Mouse (Mus musculus): Measurements from ENCODE around the gene Fmnl3. TPM values are rescaled to one million over a fixed set of nuclear protein-coding genes. Genes with fewer than 3 reads are reported as not detected.

The Fmnl3 gene
- polyA plus RNA-seq, 1 experiment from 2014 or later: 30.9 TPM

GRCm38 (mm10) chr15:99335801-99336320 lies 34.4 kb downstream of the Fmnl3 start:
- H3K36me3 ChIP-seq: peaks cover 24% of the 10 kb centered on the region
- no peak overlapping the region for H3K4me3 ChIP-seq
- no peaks in the 10 kb centered on the region for H3K9me3 ChIP-seq
- peak overlapping the region; percentile 98; the same call in 1 of the 2 replicates for H3K27ac ChIP-seq
- H3K4me2 ChIP-seq (replicated peaks): no peak overlapping the region
- no peak for ATAC-seq (ENCODE audit: low FRiP score, low read depth)
- no peak overlapping the region for H3K9ac ChIP-seq
- no peaks in the 10 kb centered on the region for H3K27me3 ChIP-seq
- H3K4me1 ChIP-seq: peaks cover 79% of the 10 kb centered on the region
- 71% methylated on average over 8 of the region's 8 CpGs for WGBS

- Histone ChIP-seq H3K4me1 (peaks cover 73% of the 10 kb centered on the region), H3K27ac (peak overlapping the region; percentile 98), H3K9me3 (no peaks in the 10 kb centered on the region), H3K4me3 (no peak overlapping the region), H3K27me3 (no peaks in the 10 kb centered on the region), H3K36me3 (peaks cover 33% of the 10 kb centered on the region), H3K4me2 (replicated peaks) (peak overlapping the region; percentile 19; the same call in 1 of the 2 replicates), H3K9ac (peak overlapping the region; percentile 35; the same call in 1 of the 2 replicates)
- 49% methylated on average over 6 of the region's 6 CpGs for WGBS
- ATAC-seq (ENCODE audit: low FRiP score, low read depth): no peak
Observed at GRCm38 (mm10) chr15:99334500-99334899, 35.8 kb downstream of the Fmnl3 start.

- H3K9ac ChIP-seq: peak overlapping the region; percentile 55
- H3K9me3 ChIP-seq: no peaks in the 10 kb centered on the region
- H3K27ac ChIP-seq: peak overlapping the region; percentile 98
- peak; percentile 9; the same call in 1 of the 2 replicates for ATAC-seq (ENCODE audit: low FRiP score, low read depth)
- H3K4me3 ChIP-seq: no peak overlapping the region
- no peaks in the 10 kb centered on the region for H3K27me3 ChIP-seq
- H3K36me3 ChIP-seq: peaks cover 41% of the 10 kb centered on the region
- 62% methylated on average over 3 of the region's 3 CpGs for WGBS
- H3K4me2 ChIP-seq (replicated peaks): peak overlapping the region; percentile 36
- H3K4me1 ChIP-seq: peaks cover 65% of the 10 kb centered on the region
Observed at GRCm38 (mm10) chr15:99333676-99334065, 36.6 kb downstream of the Fmnl3 start.

- peak overlapping the region; percentile 55 for H3K9ac ChIP-seq
- 10% methylated on average over 9 of the region's 9 CpGs for WGBS
- no peaks in the 10 kb centered on the region for H3K9me3 ChIP-seq
- H3K36me3 ChIP-seq: peaks cover 47% of the 10 kb centered on the region
- H3K27me3 ChIP-seq: no peaks in the 10 kb centered on the region
- no peak overlapping the region for H3K4me3 ChIP-seq
- peak; percentile 86 for ATAC-seq (ENCODE audit: low FRiP score, low read depth)
- peaks cover 65% of the 10 kb centered on the region for H3K4me1 ChIP-seq
- H3K4me2 ChIP-seq (replicated peaks): peak overlapping the region; percentile 36
- H3K27ac ChIP-seq: peak overlapping the region; percentile 98
Observed at GRCm38 (mm10) chr15:99332921-99333675, 37.2 kb downstream of the Fmnl3 start.

DNA sequence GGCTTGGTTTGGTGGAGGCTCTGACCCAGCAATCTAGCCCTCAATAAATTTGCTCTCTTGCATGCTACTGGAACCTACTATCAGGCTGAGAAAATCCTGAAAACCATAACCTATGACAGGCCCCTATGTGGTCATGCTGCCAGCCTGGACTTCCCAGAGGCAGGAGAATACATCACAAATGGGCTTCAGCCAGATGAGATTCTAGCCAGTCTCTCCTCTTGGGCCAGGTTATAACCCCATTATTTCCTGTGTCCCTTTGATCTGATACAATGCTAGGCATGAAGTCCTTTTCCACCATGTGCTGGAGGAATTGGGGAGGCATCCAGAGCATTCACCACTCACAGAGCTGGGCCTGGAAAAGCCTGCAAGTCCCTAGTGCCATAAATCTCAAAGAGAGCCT lies 38.2 kb downstream of the Fmnl3 start:
- Histone ChIP-seq H3K27ac (peak overlapping the region; percentile 98), H3K27me3 (no peaks in the 10 kb centered on the region), H3K9ac (peak overlapping the region; percentile 36; the same call in 1 of the 2 replicates), H3K36me3 (peaks cover 57% of the 10 kb centered on the region), H3K9me3 (peaks cover 4% of the 10 kb centered on the region; the same call in 1 of the 2 replicates), H3K4me2 (replicated peaks) (peak overlapping the region; percentile 36), H3K4me3 (no peak overlapping the region), H3K4me1 (peaks cover 59% of the 10 kb centered on the region)
- ATAC-seq (ENCODE audit: low FRiP score, low read depth): no peak

DNA sequence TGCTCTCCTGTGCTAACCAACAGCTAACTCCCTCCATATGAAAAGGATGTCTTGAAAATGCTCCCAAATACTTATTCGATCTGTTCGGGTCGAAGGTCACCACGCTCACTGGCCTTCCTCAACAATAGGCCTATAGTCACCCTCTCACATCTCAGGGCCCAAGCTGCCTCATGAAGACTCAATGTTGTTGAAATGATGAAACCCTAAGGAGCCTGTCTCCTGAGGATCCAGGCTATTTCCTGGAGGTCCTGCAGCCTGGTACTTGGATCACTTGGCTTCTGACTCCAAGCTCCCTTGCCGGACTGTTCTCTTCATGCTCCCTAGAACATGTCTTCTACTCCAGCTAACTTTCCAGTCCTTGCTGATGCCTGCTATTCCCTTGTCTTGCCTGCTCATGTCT lies 38.9 kb downstream of the Fmnl3 start:
- no peak overlapping the region for H3K4me2 ChIP-seq (replicated peaks)
- no peak overlapping the region for H3K9ac ChIP-seq
- H3K27me3 ChIP-seq: no peaks in the 10 kb centered on the region
- no peak overlapping the region for H3K4me3 ChIP-seq
- no peak for ATAC-seq (ENCODE audit: low FRiP score, low read depth)
- 87% methylated on average over 5 of the region's 5 CpGs for WGBS
- 0 out of 2 replicates have a peak overlapping the region, but pooled peaks have one; percentile 98 for H3K27ac ChIP-seq
- H3K36me3 ChIP-seq: peaks cover 62% of the 10 kb centered on the region
- H3K9me3 ChIP-seq: peaks cover 6% of the 10 kb centered on the region; the same call in 1 of the 2 replicates
- peaks cover 53% of the 10 kb centered on the region for H3K4me1 ChIP-seq

DNA sequence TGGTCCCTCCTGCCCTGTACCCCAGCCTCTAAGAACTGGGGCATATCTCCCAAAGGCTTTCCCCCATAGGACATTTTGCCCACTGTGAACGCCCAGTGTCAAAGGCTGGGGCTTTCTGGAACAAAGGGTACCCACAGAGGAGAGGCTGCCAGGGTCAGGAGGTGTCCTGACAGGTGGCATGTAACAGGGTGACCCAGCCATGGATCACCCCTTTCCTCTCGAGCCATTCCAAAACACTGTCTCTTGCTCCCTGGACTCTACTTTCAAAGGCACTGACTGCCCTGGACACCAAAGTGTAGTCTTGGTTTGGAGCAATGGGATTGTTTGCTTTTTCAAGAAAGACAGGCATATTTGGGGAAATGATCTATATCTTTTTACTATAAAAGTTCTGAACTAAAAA lies 40.0 kb downstream of the Fmnl3 start:
- Histone ChIP-seq H3K4me2 (replicated peaks) (no peak overlapping the region), H3K27ac (no peak overlapping the region), H3K9me3 (peaks cover 6% of the 10 kb centered on the region; the same call in 1 of the 2 replicates), H3K27me3 (no peaks in the 10 kb centered on the region), H3K9ac (no peak overlapping the region), H3K4me1 (peaks cover 42% of the 10 kb centered on the region), H3K4me3 (no peak overlapping the region), H3K36me3 (peaks cover 68% of the 10 kb centered on the region)
- no peak for ATAC-seq (ENCODE audit: low FRiP score, low read depth)
- 73% methylated on average over 2 of the region's 2 CpGs for WGBS

DNA sequence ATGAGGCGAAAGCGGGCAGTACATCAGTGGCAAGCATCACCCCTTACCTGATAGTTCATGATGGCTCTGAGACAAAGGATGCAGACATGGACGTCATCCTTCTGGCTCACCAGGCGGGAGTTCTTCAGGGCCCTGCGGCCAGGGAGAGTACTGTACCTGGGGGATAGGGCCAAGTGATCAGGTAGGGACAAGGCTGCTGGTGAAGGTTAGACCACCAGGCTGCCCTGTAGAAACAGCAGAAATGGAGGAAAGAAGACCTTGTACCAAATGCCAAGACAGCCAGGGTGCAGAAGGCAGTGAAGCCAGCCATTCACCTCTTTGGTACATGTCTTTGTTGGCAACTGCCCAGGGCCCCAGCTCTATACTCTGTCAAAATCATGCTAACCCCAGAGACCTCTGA lies 42.3 kb downstream of the Fmnl3 start:
- no peak overlapping the region for H3K27ac ChIP-seq
- H3K9me3 ChIP-seq: peaks cover 6% of the 10 kb centered on the region; the same call in 1 of the 2 replicates
- no peak overlapping the region for H3K9ac ChIP-seq
- no peak overlapping the region for H3K4me2 ChIP-seq (replicated peaks)
- H3K27me3 ChIP-seq: no peaks in the 10 kb centered on the region
- WGBS: 92% methylated on average over 5 of the region's 5 CpGs
- H3K36me3 ChIP-seq: peaks cover 82% of the 10 kb centered on the region
- H3K4me3 ChIP-seq: no peak overlapping the region
- peaks cover 19% of the 10 kb centered on the region for H3K4me1 ChIP-seq
- ATAC-seq (ENCODE audit: low FRiP score, low read depth): no peak

GRCm38 (mm10) chr15:99326959-99327358 lies 43.3 kb downstream of the Fmnl3 start:
- no peaks in the 10 kb centered on the region for H3K27me3 ChIP-seq
- no peak overlapping the region for H3K27ac ChIP-seq
- H3K9ac ChIP-seq: no peak overlapping the region
- no peak overlapping the region for H3K4me3 ChIP-seq
- H3K4me1 ChIP-seq: peaks cover 9% of the 10 kb centered on the region
- no peak for ATAC-seq (ENCODE audit: low FRiP score, low read depth)
- peaks cover 6% of the 10 kb centered on the region; the same call in 1 of the 2 replicates for H3K9me3 ChIP-seq
- H3K4me2 ChIP-seq (replicated peaks): no peak overlapping the region
- peaks cover 89% of the 10 kb centered on the region for H3K36me3 ChIP-seq
- WGBS: 72% methylated on average over 1 of the region's 1 CpGs

DNA sequence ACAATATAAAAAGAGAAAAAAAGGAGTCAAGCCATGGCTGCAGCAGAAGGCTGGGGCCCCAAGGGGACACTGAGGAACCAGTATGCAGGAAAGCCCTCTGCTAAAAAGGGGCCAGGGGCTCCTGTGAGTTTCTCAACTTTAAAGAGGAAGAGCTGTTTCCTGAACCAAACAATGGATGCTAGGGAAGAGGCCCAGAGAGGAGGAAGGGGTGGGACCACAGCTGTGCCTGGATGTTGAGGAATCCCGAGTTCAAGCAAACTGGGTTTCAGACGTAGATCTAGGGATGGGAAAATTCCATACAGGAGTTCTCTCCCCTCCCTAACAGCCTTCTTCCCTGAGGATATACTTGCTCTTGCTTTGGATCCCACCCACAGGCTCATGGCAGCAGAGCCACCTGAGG lies 43.9 kb downstream of the Fmnl3 start:
- Histone ChIP-seq H3K36me3 (peaks cover 89% of the 10 kb centered on the region), H3K4me3 (no peak overlapping the region), H3K4me1 (peaks cover 3% of the 10 kb centered on the region), H3K9me3 (peaks cover 6% of the 10 kb centered on the region; the same call in 1 of the 2 replicates), H3K27me3 (no peaks in the 10 kb centered on the region), H3K9ac (no peak overlapping the region), H3K27ac (no peak overlapping the region), H3K4me2 (replicated peaks) (no peak overlapping the region)
- WGBS: 48% methylated on average over 2 of the region's 2 CpGs
- ATAC-seq (ENCODE audit: low FRiP score, low read depth): no peak

GRCm38 (mm10) chr15:99325598-99325997 lies 44.7 kb downstream of the Fmnl3 start:
- no peak for ATAC-seq (ENCODE audit: low FRiP score, low read depth)
- 0 out of 2 replicates have a peak, but pooled peaks cover 3% of the 10 kb centered on the region for H3K4me1 ChIP-seq
- H3K9ac ChIP-seq: no peak overlapping the region
- no peaks in the 10 kb centered on the region for H3K27me3 ChIP-seq
- peaks cover 94% of the 10 kb centered on the region for H3K36me3 ChIP-seq
- no peak overlapping the region for H3K27ac ChIP-seq
- H3K4me2 ChIP-seq (replicated peaks): no peak overlapping the region
- WGBS: 89% methylated on average over 6 of the region's 6 CpGs
- no peak overlapping the region for H3K4me3 ChIP-seq
- H3K9me3 ChIP-seq: peaks cover 6% of the 10 kb centered on the region; the same call in 1 of the 2 replicates

DNA sequence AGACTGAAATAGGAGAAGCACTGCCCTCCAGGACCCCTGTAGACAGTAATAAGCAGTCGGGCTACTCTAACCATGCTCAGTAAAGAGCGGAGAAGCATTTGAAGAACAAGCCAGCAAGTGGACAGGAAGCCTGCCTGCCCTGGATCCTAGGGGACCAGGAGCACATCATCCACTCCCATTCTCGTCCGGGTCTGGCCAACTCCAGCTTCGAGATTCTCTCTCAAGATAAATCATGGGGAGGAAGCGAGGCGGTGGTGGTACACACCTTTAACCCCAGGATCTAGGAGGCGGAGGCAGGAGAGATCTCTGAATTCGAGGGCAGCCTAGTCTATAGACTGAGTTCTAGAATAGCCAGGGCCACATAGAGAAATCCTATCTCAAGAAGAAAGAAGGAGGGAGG lies 46.1 kb downstream of the Fmnl3 start:
- no peak for ATAC-seq (ENCODE audit: low FRiP score, low read depth)

More for the DNA sequence above, 46.1 kb downstream of the Fmnl3 start:
- 79% methylated on average over 9 of the region's 9 CpGs for WGBS
- no peak overlapping the region for H3K4me2 ChIP-seq (replicated peaks)
- H3K9ac ChIP-seq: no peak overlapping the region
- no peak overlapping the region for H3K27ac ChIP-seq
- peaks cover 6% of the 10 kb centered on the region; the same call in 1 of the 2 replicates for H3K9me3 ChIP-seq
- peaks cover 96% of the 10 kb centered on the region for H3K36me3 ChIP-seq
- no peak overlapping the region for H3K4me3 ChIP-seq
- H3K27me3 ChIP-seq: no peaks in the 10 kb centered on the region
- H3K4me1 ChIP-seq: no peaks in the 10 kb centered on the region

All from limb, embryonic 13.5 days (tissue).